Mouse (Mus musculus): Measurements from ENCODE around the gene Kbtbd12.

The Kbtbd12 gene

GRCm38 (mm10) chr6:88637611-88638301 is at the start of gene Kbtbd12:
Gene Kbtbd12 (minus strand): TSS chr6:88637950.
- no peak for DNase-seq

- DNase-seq: no peak
Measured at GRCm38 (mm10) chr6:88683380-88684053, 45.8 kb upstream of the Kbtbd12 start.

GRCm38 (mm10) chr6:88681026-88681425 is 43.3 kb upstream of the Kbtbd12 start:
- DNase-seq: no peak

GRCm38 (mm10) chr6:88677738-88678137 is 40.0 kb upstream of the Kbtbd12 start:
- DNase-seq: peak in 1 of 2 experiments; percentile 31

GRCm38 (mm10) chr6:88676753-88677736 is 39.3 kb upstream of the Kbtbd12 start:
- DNase-seq: peak in 1 of 2 experiments; percentile 10

GRCm38 (mm10) chr6:88675815-88676214 is 38.1 kb upstream of the Kbtbd12 start:
- no peak for DNase-seq

- no peak for DNase-seq
Measured at GRCm38 (mm10) chr6:88662284-88662683, 24.5 kb upstream of the Kbtbd12 start.

- DNase-seq: peak; percentile 33 to 37
Measured at GRCm38 (mm10) chr6:88661696-88662095, 23.9 kb upstream of the Kbtbd12 start.

- DNase-seq: peak in 1 of 2 experiments; percentile 47
Measured at GRCm38 (mm10) chr6:88647564-88648295, 10.0 kb upstream of the Kbtbd12 start.

- DNase-seq: no peak
Measured at GRCm38 (mm10) chr6:88644786-88645185, 7.0 kb upstream of the Kbtbd12 start.

GRCm38 (mm10) chr6:88641346-88641920 is 3.7 kb upstream of the Kbtbd12 start:
- DNase-seq: peak; percentile 50 to 60

- no peak for DNase-seq
Measured at GRCm38 (mm10) chr6:88640331-88640730, 2.6 kb upstream of the Kbtbd12 start.

GRCm38 (mm10) chr6:88639921-88640320 is 2.2 kb upstream of the Kbtbd12 start:
- DNase-seq: peak in 1 of 2 experiments; percentile 47

GRCm38 (mm10) chr6:88639372-88639920 is 1.7 kb upstream of the Kbtbd12 start:
- no peak for DNase-seq

GRCm38 (mm10) chr6:88638917-88639316 is 1.2 kb upstream of the Kbtbd12 start:
- no peak for DNase-seq

GRCm38 (mm10) chr6:88635881-88636754 is 1.6 kb downstream of the Kbtbd12 start:
- no peak for DNase-seq

GRCm38 (mm10) chr6:88631293-88631692 is 6.5 kb downstream of the Kbtbd12 start:
- no peak for DNase-seq

GRCm38 (mm10) chr6:88630560-88630959 is 7.2 kb downstream of the Kbtbd12 start:
- no peak for DNase-seq

GRCm38 (mm10) chr6:88629821-88630220 is 7.9 kb downstream of the Kbtbd12 start:
- DNase-seq: no peak

GRCm38 (mm10) chr6:88627317-88627811 is 10.4 kb downstream of the Kbtbd12 start:
- DNase-seq: peak; percentile 54 to 72

All from kidney, postnatal 36 days (tissue).